Mouse (Mus musculus) spleen, adult 2 months (tissue): Measurements from ENCODE around the gene Lrrc27.

ENCODE experiments used
- CTCF ChIP-seq: fragments of 200-500 bp; IDR thresholded peaks from 2 replicates; pipeline ENCODE4 v1.5.1; 2011; ENCODE audit warnings: mild to moderate bottlenecking, inconsistent platforms; ENCODE audit not compliant: insufficient read depth, insufficient read length, insufficient replicate concordance; ENCODE audit errors: extremely low read depth
- POLR2A ChIP-seq: fragments of 200-500 bp; IDR thresholded peaks from 2 replicates; pipeline ENCODE4 v1.6.1; 2011; ENCODE audit warnings: low read depth, low read length, inconsistent platforms

DNA sequence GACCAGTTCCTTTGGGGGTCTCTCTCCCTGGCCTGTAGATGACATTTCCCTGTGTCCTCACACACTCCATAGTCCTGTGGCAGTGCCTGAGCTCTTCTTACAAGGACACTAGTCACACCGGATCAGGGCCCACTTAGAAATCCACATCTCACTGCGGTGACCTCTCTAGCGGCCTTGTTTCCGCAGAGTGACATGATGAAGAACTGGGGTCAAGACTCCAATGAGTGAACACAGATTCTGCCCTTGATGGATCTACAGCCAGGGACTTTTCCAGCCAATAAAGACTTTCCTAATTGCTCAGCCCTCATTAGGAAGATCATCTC lies 4.1 kb upstream of the Lrrc27 start:
- TF ChIP-seq POLR2A (no peak), CTCF (no peak)
